Mouse (Mus musculus): ENCODE data around the gene Inha.
A peak's percentile ranks its signal among the peaks of the same experiment; 100 is the strongest.

DNA sequence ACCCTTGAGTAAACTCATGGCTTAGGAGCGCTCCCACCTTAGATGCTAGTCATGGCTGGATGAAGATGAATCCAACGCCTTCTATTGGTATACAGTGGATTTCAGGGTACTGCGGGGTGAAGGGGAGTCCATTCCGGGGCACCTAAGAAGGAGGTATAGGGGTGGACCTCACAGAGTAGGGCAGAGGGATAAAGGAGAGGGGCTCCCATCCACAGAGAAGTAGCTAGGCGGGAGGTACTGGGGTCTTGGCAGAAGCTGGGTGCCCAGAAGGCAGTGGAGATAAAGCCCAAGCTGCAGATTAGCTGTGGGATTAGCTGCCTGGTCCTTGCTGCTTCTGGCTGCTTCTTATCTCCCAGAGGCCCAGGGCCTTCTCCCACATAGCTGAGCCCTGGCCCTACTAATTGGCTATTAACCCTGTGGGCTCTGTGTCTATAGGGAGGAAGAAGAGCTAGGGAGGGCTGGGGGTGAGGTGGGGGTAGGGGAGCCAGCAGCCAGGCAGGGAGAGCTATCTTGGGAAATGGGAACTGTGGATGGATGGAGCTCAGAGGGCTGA lies 43.1 kb upstream of the Inha start:
- TF ChIP-seq GATA1 (IDR thresholded peaks at IDR 0.05; ENCODE audit: low read length) (peak; percentile 69), TAL1 (IDR thresholded peaks at IDR 0.05; ENCODE audit: low read length) (peak; percentile 24; the same call in 1 of the 3 replicates)

All from erythroblast, embryonic 14.5 days (primary cell).